Mouse (Mus musculus) forebrain, embryonic 15.5 days (tissue): ENCODE data around the gene Ppp1r21. TPM values are rescaled to one million over a fixed set of nuclear protein-coding genes. Genes with fewer than 3 reads are reported as not detected.

Experiments used
- ATAC-seq: fragments of 200-750 bp; cut with Nextera tagmentation; replicated peaks from 2 replicates; pipeline ENCODE4 v1.8.0; 2017; ENCODE audit warnings: mild to moderate bottlenecking, moderate TSS enrichment, moderate library complexity
- H3K27ac ChIP-seq: fragments of 300-500 bp; sonication (generic); replicated peaks from 2 replicates; pipeline ENCODE4 v1.5.1; 2015; ENCODE audit warnings: mild to moderate bottlenecking, inconsistent platforms
- H3K27me3 ChIP-seq: fragments of 300-500 bp; sonication (generic); 2 replicates; pipeline ENCODE4 v1.6.1; 2015; ENCODE audit warnings: inconsistent platforms
- H3K36me3 ChIP-seq: fragments of 300-500 bp; sonication (generic); 2 replicates; pipeline ENCODE4 v1.6.1; 2015; ENCODE audit warnings: mild to moderate bottlenecking, inconsistent platforms
- H3K4me1 ChIP-seq: fragments of 300-500 bp; sonication (generic); 2 replicates; pipeline ENCODE4 v1.6.1; 2015; ENCODE audit warnings: inconsistent platforms
- H3K4me2 ChIP-seq: fragments of 300-500 bp; sonication (generic); replicated peaks from 2 replicates; pipeline ENCODE4 v1.6.1; 2015; ENCODE audit warnings: mild to moderate bottlenecking, inconsistent platforms
- H3K4me3 ChIP-seq: fragments of 300-500 bp; sonication (generic); 2 replicates; pipeline ENCODE4 v1.5.1; 2015; ENCODE audit warnings: mild to moderate bottlenecking, inconsistent platforms
- H3K9ac ChIP-seq: fragments of 300-500 bp; sonication (generic); replicated peaks from 2 replicates; pipeline ENCODE4 v1.6.1; 2015; ENCODE audit warnings: mild to moderate bottlenecking, inconsistent platforms
- H3K9me3 ChIP-seq: fragments of 300-500 bp; sonication (generic); 2 replicates; pipeline ENCODE4 v1.6.1; 2016; ENCODE audit warnings: inconsistent platforms
- WGBS: fragments of 180-500 bp; shearing (Covaris S2); methylation state at CpG from one replicate; pipeline ENCODE4 v1.1.7; 2015; ENCODE audit warnings: mixed read lengths; 5-methylcytosine and 5-hydroxymethylcytosine counted together
- polyA plus RNA-seq: library from polyadenylated mRNA; unstranded; fragments of >200 nt; fragmentation: Nextera tagmentation; extraction: Ambion mirVana; gene quantifications from 2 replicates; pipeline ENCODE4 v1.2.1, GENCODE M21; 2015

Ppp1r21 gene
- polyA plus RNA-seq, 1 experiment from 2014 or later, result 25.5 TPM

DNA sequence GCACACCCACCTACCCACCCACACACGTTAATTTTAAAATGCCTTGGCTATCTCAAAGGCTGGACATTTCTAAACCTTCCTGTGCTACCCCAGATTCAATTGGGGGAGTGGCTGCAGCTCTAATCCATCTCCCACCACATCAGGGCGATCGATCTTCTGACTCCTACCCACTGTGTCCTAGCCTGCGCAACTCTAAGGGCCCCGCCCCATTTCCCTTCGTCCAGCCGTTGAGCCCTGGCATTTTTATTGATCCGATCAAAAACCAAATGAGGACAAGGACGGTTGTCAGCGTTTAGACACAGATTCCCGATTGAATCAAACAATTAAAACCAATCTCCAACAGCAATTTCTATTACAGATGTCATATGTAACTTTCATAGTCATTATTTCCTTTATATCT is 74.0 kb downstream of the Ppp1r21 start:
- H3K9ac ChIP-seq, result no peak overlapping the region
- H3K27me3 ChIP-seq, result no peaks in the 10 kb centered on the region
- H3K36me3 ChIP-seq, result no peaks in the 10 kb centered on the region
- no peak for ATAC-seq
- 93% methylated on average over 11 of the region's 11 CpGs for WGBS
- no peak overlapping the region for H3K4me2 ChIP-seq
- H3K9me3 ChIP-seq, result no peaks in the 10 kb centered on the region
- H3K4me3 ChIP-seq, result no peak overlapping the region
- H3K4me1 ChIP-seq, result peaks cover 2% of the 10 kb centered on the region; the same call in 1 of the 2 replicates
- H3K27ac ChIP-seq, result no peak overlapping the region

- WGBS, result 76% methylated on average over 2 of the region's 2 CpGs
- no peak overlapping the region for H3K4me3 ChIP-seq
- H3K4me2 ChIP-seq, result no peak overlapping the region
- no peaks in the 10 kb centered on the region for H3K9me3 ChIP-seq
- H3K4me1 ChIP-seq, result no peaks in the 10 kb centered on the region
- no peak for ATAC-seq
- H3K27me3 ChIP-seq, result no peaks in the 10 kb centered on the region
- no peak overlapping the region for H3K9ac ChIP-seq
- no peak overlapping the region for H3K27ac ChIP-seq
- no peaks in the 10 kb centered on the region for H3K36me3 ChIP-seq
Measured at GRCm38 (mm10) chr17:88606056-88606455, 76.1 kb downstream of the Ppp1r21 start.

DNA sequence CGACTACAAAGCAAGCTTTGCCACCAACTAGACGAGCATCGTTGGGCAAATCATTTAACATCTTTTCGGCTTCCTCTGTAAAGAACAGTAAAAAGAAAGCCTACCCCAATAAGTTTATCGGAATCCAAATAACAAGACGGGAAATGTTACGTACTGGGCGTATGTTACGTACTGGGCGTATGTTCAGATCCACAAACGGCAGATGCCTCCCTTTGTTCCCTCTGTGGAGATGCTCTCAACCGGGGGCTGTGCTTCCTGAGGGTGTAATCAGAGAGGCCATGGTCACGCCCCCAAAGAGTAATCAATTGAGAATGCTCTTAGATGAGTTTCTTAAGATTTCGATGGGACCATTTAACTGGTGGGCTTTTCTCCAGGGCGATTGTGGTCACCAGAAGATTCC is 79.4 kb downstream of the Ppp1r21 start:
- no peak overlapping the region for H3K27ac ChIP-seq
- no peaks in the 10 kb centered on the region for H3K9me3 ChIP-seq
- no peak overlapping the region for H3K4me2 ChIP-seq
- no peaks in the 10 kb centered on the region for H3K36me3 ChIP-seq
- H3K4me3 ChIP-seq, result no peak overlapping the region
- no peak overlapping the region for H3K9ac ChIP-seq
- 86% methylated on average over 15 of the region's 15 CpGs for WGBS
- H3K27me3 ChIP-seq, result no peaks in the 10 kb centered on the region
- no peak for ATAC-seq
- H3K4me1 ChIP-seq, result no peaks in the 10 kb centered on the region

- Histone ChIP-seq H3K27me3 (no peaks in the 10 kb centered on the region), H3K4me1 (no peaks in the 10 kb centered on the region), H3K9me3 (no peaks in the 10 kb centered on the region), H3K9ac (no peak overlapping the region), H3K27ac (no peak overlapping the region), H3K36me3 (no peaks in the 10 kb centered on the region), H3K4me3 (no peak overlapping the region), H3K4me2 (no peak overlapping the region)
- ATAC-seq, result no peak
- 89% methylated on average over 2 of the region's 2 CpGs for WGBS
Measured at GRCm38 (mm10) chr17:88611057-88611456, 81.1 kb downstream of the Ppp1r21 start.

DNA sequence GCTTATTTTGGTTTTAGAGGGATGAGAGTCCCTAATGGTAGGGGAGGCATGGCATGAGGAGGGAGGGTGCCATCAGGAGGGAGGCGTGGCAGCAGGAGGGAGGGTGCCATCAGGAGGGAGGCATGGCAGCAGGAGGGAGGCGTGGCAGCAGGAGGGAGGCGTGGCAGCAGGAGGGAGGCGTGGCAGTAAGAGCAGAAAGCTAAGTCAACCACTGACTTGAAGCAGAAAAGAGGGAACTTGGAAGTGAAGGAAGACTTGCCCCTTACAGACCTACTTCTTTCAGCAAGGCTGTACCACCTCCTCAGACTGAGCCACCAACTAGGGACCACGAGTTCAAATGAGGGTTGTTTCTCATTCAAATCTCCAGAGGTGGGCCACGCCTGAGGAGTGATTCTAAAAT is 83.3 kb downstream of the Ppp1r21 start:
- Histone ChIP-seq H3K4me2 (no peak overlapping the region), H3K27ac (no peak overlapping the region), H3K4me3 (no peak overlapping the region), H3K9ac (no peak overlapping the region), H3K36me3 (no peaks in the 10 kb centered on the region), H3K4me1 (no peaks in the 10 kb centered on the region), H3K9me3 (no peaks in the 10 kb centered on the region), H3K27me3 (no peaks in the 10 kb centered on the region)
- 71% methylated on average over 6 of the region's 6 CpGs for WGBS
- no peak for ATAC-seq

DNA sequence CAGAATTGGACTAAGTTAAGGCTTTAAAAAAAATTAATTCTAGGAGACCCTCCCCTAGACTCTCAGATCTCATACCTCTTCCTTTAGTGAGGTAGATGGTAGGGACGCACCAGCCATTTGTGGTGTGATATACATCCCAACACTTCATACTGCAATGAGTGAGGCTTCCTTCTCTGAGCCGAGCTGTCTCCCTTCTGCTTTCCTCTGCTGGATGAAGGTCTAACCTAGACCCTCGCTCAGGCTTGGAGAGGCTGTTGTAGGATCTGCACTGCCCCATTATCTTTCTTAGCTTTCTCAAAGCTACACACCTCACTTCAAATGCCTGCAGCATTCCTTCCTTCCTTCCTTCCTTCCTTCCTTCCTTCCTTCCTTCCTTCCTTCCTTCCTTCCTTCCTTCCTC is 83.8 kb downstream of the Ppp1r21 start:
- Histone ChIP-seq H3K4me1 (no peaks in the 10 kb centered on the region), H3K9me3 (no peaks in the 10 kb centered on the region), H3K27me3 (no peaks in the 10 kb centered on the region), H3K4me3 (no peak overlapping the region), H3K9ac (no peak overlapping the region), H3K4me2 (no peak overlapping the region), H3K36me3 (no peaks in the 10 kb centered on the region), H3K27ac (no peak overlapping the region)
- no peak for ATAC-seq
- 87% methylated on average over 3 of the region's 3 CpGs for WGBS

DNA sequence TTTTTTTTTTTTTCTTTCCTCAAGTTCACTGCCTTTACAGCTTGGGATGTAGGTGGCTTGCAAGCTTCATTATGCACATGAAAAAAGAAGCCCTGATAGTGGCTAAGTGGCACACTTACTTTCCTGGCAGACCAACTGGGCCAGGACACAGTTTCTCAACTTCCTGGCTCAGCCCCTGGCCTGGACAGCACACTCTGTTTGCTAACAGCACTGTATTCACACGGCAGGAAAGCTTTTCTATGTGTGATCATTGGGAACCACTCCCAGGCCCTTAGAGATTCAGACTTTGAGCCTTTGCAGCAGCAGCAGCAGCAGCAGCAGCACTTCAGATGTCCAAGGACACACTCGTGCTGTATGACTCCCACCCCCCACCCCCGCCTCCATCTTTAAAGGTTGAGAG is 84.3 kb downstream of the Ppp1r21 start:
- WGBS, result 59% methylated on average over 3 of the region's 3 CpGs
- Histone ChIP-seq H3K27me3 (no peaks in the 10 kb centered on the region), H3K36me3 (no peaks in the 10 kb centered on the region), H3K4me3 (no peak overlapping the region), H3K9me3 (no peaks in the 10 kb centered on the region), H3K4me1 (no peaks in the 10 kb centered on the region), H3K9ac (no peak overlapping the region), H3K27ac (no peak overlapping the region), H3K4me2 (no peak overlapping the region)
- no peak for ATAC-seq

DNA sequence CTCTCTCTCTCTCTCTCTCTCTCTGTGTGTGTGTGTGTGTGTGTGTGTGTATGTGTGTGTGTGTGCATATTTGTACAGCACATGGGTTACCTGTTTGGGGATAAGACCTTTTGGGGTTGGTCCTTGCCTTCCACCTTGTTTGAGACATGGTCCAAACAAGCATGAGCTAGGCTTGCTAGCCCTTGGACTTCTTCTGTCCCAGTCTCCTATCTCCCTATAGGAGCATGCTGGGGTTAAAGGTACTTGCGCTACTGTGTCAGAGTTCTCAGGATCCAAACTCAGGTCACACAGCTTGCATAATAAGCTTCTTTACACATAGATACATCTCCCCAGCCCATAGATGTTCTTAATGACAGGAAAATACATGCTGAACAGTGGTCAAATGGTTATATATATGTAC is 84.8 kb downstream of the Ppp1r21 start:
- 96% methylated on average over 1 of the region's 1 CpGs for WGBS
- Histone ChIP-seq H3K27me3 (no peaks in the 10 kb centered on the region), H3K4me1 (no peaks in the 10 kb centered on the region), H3K9me3 (no peaks in the 10 kb centered on the region), H3K27ac (no peak overlapping the region), H3K4me3 (no peak overlapping the region), H3K36me3 (no peaks in the 10 kb centered on the region), H3K9ac (no peak overlapping the region), H3K4me2 (no peak overlapping the region)
- ATAC-seq, result no peak

- no peaks in the 10 kb centered on the region for H3K9me3 ChIP-seq
- H3K36me3 ChIP-seq, result no peaks in the 10 kb centered on the region
- H3K4me3 ChIP-seq, result no peak overlapping the region
- no peak overlapping the region for H3K27ac ChIP-seq
- no peaks in the 10 kb centered on the region for H3K4me1 ChIP-seq
- H3K27me3 ChIP-seq, result no peaks in the 10 kb centered on the region
- no peak overlapping the region for H3K9ac ChIP-seq
- ATAC-seq, result no peak
- 86% methylated on average over 1 of the region's 1 CpGs for WGBS
- H3K4me2 ChIP-seq, result no peak overlapping the region
Measured at GRCm38 (mm10) chr17:88615492-88616155, 85.7 kb downstream of the Ppp1r21 start.

GRCm38 (mm10) chr17:88620935-88621334 is 91.0 kb downstream of the Ppp1r21 start:
- H3K4me1 ChIP-seq, result no peaks in the 10 kb centered on the region
- H3K27ac ChIP-seq, result no peak overlapping the region
- no peak for ATAC-seq
- H3K4me3 ChIP-seq, result no peak overlapping the region
- no peaks in the 10 kb centered on the region for H3K9me3 ChIP-seq
- no peaks in the 10 kb centered on the region for H3K36me3 ChIP-seq
- no peak overlapping the region for H3K9ac ChIP-seq
- 91% methylated on average over 4 of the region's 4 CpGs for WGBS
- no peaks in the 10 kb centered on the region for H3K27me3 ChIP-seq
- H3K4me2 ChIP-seq, result no peak overlapping the region

GRCm38 (mm10) chr17:88621374-88621773 is 91.5 kb downstream of the Ppp1r21 start:
- no peak overlapping the region for H3K4me3 ChIP-seq
- H3K27me3 ChIP-seq, result no peaks in the 10 kb centered on the region
- no peak overlapping the region for H3K9ac ChIP-seq
- no peaks in the 10 kb centered on the region for H3K36me3 ChIP-seq
- no peak overlapping the region for H3K27ac ChIP-seq
- no peaks in the 10 kb centered on the region for H3K4me1 ChIP-seq
- WGBS, result 89% methylated on average over 3 of the region's 3 CpGs
- no peak for ATAC-seq
- H3K4me2 ChIP-seq, result no peak overlapping the region
- no peaks in the 10 kb centered on the region for H3K9me3 ChIP-seq

GRCm38 (mm10) chr17:88622711-88623110 is 92.8 kb downstream of the Ppp1r21 start:
- Histone ChIP-seq H3K9ac (no peak overlapping the region), H3K27ac (no peak overlapping the region), H3K9me3 (no peaks in the 10 kb centered on the region), H3K4me3 (no peak overlapping the region), H3K36me3 (no peaks in the 10 kb centered on the region), H3K4me2 (no peak overlapping the region), H3K27me3 (no peaks in the 10 kb centered on the region), H3K4me1 (no peaks in the 10 kb centered on the region)
- 69% methylated on average over 1 of the region's 1 CpGs for WGBS
- no peak for ATAC-seq

- Histone ChIP-seq H3K4me3 (no peak overlapping the region), H3K27ac (no peak overlapping the region), H3K27me3 (no peaks in the 10 kb centered on the region), H3K4me1 (peaks cover 6% of the 10 kb centered on the region), H3K36me3 (no peaks in the 10 kb centered on the region), H3K4me2 (no peak overlapping the region), H3K9me3 (no peaks in the 10 kb centered on the region), H3K9ac (no peak overlapping the region)
- WGBS, result 89% methylated on average over 4 of the region's 4 CpGs
- ATAC-seq, result no peak
Measured at GRCm38 (mm10) chr17:88624386-88624785, 94.5 kb downstream of the Ppp1r21 start.
